Mouse (Mus musculus) cerebellum, adult 18-20 months (tissue): ENCODE data around the gene Ptgs1.

Source experiments
- DNase-seq, 2 experiments: peaks; one replicate each; pipeline ENCODE4 v3.0.0; 2021

Ptgs1 gene

DNA sequence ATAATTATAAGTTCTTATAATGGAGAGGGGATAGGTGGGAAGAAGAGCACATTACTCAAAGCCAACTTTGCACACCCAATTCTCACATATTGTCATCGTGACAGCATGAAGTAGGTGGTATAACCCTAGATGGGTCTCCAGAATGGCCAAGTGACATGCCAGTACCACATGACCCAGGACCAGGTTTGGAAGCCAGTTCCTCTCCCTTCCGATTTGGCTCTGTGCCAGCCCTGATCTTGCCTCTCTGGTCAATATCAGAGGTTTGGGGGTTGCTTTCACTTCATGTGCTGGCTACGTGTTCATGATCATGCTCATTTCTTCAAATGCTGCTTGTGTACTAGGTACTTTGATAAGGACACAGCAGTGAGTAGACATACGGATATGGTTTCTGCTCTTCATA is 22.3 kb downstream of the Ptgs1 start:
- DNase-seq: no peak

- no peak for DNase-seq
Observed at GRCm38 (mm10) chr2:36254445-36254844, 24.2 kb downstream of the Ptgs1 start.

DNA sequence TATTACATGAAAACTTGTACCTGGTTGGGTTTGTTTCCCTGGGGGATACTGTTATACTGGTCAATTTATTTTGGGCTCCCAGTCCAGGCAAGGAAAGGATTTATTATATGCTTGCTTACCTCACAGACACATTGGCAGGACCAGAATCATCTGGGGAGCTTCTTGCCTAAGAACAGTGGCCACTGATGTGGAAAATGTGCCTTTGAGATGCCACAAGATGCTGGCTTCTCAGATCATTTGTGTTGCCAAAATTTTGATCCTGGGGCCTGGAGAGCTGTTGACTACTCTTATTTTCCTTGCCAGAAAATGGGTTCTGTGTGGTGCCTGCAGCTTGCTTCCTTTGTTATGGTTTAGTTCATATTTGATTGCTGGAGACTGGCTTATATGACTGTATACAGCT is 26.7 kb downstream of the Ptgs1 start:
- DNase-seq: no peak

- no peak for DNase-seq
Observed at GRCm38 (mm10) chr2:36259382-36259781, 29.2 kb downstream of the Ptgs1 start.

- DNase-seq: no peak
Observed at GRCm38 (mm10) chr2:36259798-36260540, 29.7 kb downstream of the Ptgs1 start.

- no peak for DNase-seq
Observed at GRCm38 (mm10) chr2:36262025-36262424, 31.8 kb downstream of the Ptgs1 start.

- DNase-seq: no peak
Observed at GRCm38 (mm10) chr2:36269458-36269857, 39.2 kb downstream of the Ptgs1 start.

DNA sequence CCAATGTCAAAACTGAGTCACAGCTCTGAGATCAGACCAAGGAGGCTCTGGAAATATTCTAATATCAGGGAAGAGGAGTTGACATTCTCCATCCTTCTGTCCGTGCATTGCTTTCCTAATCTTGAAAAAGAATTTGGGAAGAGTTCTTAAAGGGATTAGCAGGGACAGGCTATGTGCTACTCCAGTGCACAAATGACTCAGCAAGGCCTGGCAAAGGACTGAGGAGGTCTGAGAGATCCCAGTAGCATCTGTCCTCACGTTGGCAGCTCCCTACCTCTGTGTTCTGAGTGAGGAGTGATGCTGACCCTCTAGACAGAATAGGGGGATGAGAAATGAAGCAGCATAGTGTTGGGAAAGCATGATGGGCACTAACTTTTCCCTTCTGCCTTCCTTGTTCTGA is 40.0 kb downstream of the Ptgs1 start:
- no peak for DNase-seq

DNA sequence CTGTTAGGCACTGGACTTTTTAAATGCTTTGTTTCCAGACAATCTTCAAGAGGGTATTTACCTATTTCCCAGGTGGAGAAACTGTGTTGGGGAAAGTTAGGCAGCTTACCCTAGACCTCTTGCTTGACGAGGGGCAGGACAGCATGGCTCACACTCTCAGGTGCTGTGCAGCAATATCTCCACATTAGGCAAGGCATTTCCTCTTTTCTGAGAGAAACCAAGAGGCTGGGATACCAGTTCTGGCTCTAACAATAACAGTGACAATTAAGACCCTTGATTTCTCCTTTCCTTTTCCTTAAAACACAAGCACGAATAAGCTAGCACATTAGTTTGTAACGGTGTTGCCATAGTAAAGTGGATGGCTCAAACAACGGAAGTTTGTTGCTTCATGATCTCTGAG is 40.9 kb downstream of the Ptgs1 start:
- no peak for DNase-seq

- DNase-seq: no peak
Observed at GRCm38 (mm10) chr2:36272288-36272950, 42.2 kb downstream of the Ptgs1 start.

DNA sequence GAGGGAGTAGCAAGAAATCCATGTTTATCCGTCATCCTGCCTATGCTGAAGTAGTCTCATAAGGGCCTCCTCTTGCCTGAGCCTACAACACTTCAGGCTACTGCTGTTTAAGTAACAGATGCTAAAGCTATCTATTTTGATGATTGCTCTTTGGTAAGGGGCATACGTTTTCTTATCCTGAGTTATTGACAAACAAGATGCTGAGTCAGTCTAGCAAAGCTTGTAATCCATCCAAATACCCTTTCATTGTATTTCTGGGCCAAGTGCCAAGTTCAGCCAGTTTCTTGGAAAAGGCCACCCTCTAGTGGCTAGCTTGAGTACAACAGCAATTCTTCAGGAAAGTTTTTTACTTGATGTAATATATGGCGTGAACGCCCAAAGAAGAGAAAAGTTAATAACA is 46.2 kb downstream of the Ptgs1 start:
- peak; percentile 39 to 64 for DNase-seq

GRCm38 (mm10) chr2:36278760-36279159 is 48.5 kb downstream of the Ptgs1 start:
- DNase-seq: no peak

- no peak for DNase-seq
Observed at GRCm38 (mm10) chr2:36281138-36281537, 50.9 kb downstream of the Ptgs1 start.

DNA sequence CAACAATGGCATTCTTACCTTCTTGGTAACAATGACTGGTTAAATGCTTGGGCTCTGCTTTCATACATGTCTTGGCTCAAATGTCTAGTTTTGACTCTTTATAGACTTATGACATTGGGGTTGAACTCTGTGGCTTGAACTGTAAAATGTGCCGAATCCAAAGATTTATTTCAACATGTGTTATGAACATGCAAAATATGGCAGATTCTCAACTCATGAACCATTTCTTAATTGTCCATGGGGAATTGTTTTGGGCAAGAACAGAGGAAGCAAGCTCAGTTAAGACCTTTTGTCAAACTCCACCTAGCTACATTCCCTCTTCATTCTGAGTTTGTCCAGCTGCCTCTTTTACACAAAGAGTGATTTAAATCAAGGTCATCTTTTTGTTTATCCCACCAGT is 52.1 kb downstream of the Ptgs1 start:
- no peak for DNase-seq
